Mouse (Mus musculus) CH12.LX (cell line): ENCODE results near the gene Zbtb44.

Experiments
- CHD1 ChIP-seq: IDR thresholded peaks from 2 replicates; pipeline ENCODE4 v1.6.1; 2012; ENCODE audit warnings: low read depth, low read length, improper control_type of control experiment, inconsistent platforms
- CTCF ChIP-seq, 2 experiments: IDR thresholded peaks in 1 of 2; conservative IDR thresholded peaks in 1 of 2; 2 replicates each; pipeline ENCODE4 v1.5.1; 2011 to 2012; ENCODE audit warnings: low read depth in 2 of 2, low read length in 2 of 2, improper control_type of control experiment in 1 of 2, inconsistent platforms in 1 of 2, mild to moderate bottlenecking in 1 of 2, moderate library complexity in 1 of 2
- ELF1 ChIP-seq: IDR thresholded peaks from 2 replicates; pipeline ENCODE4 v1.6.1; 2014; ENCODE audit warnings: low read depth, mild to moderate bottlenecking, inconsistent platforms, low read length, improper control_type of control experiment
- EP300 ChIP-seq: IDR thresholded peaks from 2 replicates; pipeline ENCODE4 v1.6.1; 2011; ENCODE audit warnings: low read length, improper control_type of control experiment
- HCFC1 ChIP-seq: IDR thresholded peaks from 2 replicates; pipeline ENCODE4 v1.6.1; 2012; ENCODE audit warnings: low read depth, mild to moderate bottlenecking, inconsistent platforms, low read length, improper control_type of control experiment
- JUND ChIP-seq: conservative IDR thresholded peaks from 2 replicates; pipeline ENCODE4 v1.6.1; 2011; ENCODE audit warnings: low read depth, low read length, improper control_type of control experiment
- MAX ChIP-seq: IDR thresholded peaks from 2 replicates; pipeline ENCODE4 v1.6.1; 2011; ENCODE audit warnings: low read length, improper control_type of control experiment
- POLR2A ChIP-seq: IDR thresholded peaks from 2 replicates; pipeline ENCODE4 v1.6.1; 2011; ENCODE audit warnings: low read depth, mild to moderate bottlenecking, improper control_type of control experiment, low read length
- RAD21 ChIP-seq: IDR thresholded peaks from 2 replicates; pipeline ENCODE4 v1.6.1; 2011; ENCODE audit warnings: low read depth, mild to moderate bottlenecking, low read length, improper control_type of control experiment, moderate library complexity
- RCOR1 ChIP-seq: conservative IDR thresholded peaks from 2 replicates; pipeline ENCODE4 v1.6.1; 2012; ENCODE audit warnings: low read depth, mild to moderate bottlenecking, inconsistent platforms, low read length, improper control_type of control experiment
- ZMIZ1 ChIP-seq: IDR thresholded peaks from 2 replicates; pipeline ENCODE4 v1.6.1; 2012; ENCODE audit warnings: low read depth, mild to moderate bottlenecking, inconsistent platforms, low read length, improper control_type of control experiment

DNA sequence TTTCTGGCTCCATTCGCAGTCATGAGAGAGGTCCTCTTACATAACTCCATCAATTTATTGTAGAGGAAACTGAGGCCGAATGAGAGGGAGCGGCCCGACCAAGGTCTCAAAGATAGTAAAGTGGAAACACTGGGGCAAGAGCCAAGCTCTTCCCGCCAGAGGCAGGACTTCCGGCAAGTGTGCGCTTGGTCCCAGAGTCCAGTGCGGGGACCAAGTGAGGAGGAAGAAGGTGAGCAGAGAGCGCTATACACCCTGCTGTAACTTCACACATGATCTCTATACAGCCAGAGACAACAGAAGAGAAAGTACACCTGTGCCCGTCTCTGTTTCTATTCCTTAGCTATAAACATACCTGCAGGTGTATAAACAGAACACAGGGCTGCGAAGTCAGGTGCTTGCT lies 86.6 kb downstream of the Zbtb44 start:
- TF ChIP-seq POLR2A = no peak
- no peak for TF ChIP-seq HCFC1
- no peak for TF ChIP-seq CTCF (conservative IDR thresholded peaks at IDR 0.05 in 1 of 2, IDR thresholded peaks at IDR 0.05 in 1 of 2; ENCODE audit: low read depth in 2 of 2, low read length in 2 of 2)
- TF ChIP-seq EP300 = no peak
- TF ChIP-seq ELF1 = no peak
- TF ChIP-seq RCOR1 = no peak
- no peak for TF ChIP-seq MAX
- no peak for TF ChIP-seq RAD21
- TF ChIP-seq CHD1 = no peak
- no peak for TF ChIP-seq ZMIZ1
- no peak for TF ChIP-seq JUND
